10 mouse cellular contexts compared by ENCODE assay signal in the genomic region with DNA sequence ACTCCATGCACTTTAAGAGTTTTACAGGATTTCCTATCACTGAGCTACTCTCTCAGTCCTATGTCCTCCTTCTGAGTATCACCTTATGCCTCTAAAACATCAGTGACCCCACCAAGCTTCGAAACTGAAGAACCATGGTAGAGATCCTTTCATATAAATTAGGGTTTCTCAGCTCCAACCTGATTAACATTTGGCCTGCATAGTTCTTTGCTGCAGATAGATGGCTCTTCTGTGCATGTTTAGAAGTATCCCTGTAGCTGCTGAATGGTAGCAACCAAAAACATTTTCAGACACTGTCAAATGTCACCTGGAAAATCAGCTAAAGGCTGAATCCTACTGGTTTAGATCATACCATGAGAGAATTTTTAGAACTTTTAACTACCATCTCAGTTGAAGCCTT. TPM values are rescaled to one million over a fixed set of nuclear protein-coding genes. Genes with fewer than 3 reads are reported as not detected.
DNase-seq lines count a peak whose midpoint lies in the region; ATAC-seq lines count a peak whose summit lies in the region.
"Had no signal": no experiment of that assay in that cellular context is flagged by ENCODE, and none has a peak within 500 bp of the region (broad histone marks: within the 10 kb centered on the region; RNA-seq: fewer than 3 reads in every experiment).

No protein-coding gene starts in this region.

- peak; percentile 8 for DNase-seq in CD4-positive, CD25-positive, alpha-beta regulatory T cell, adult 2 months (ENCODE audit: low read depth, low spot score)
- no peak for DNase-seq in kidney, postnatal 10 days
- DNase-seq in hindbrain, embryonic 14.5 days (ENCODE audit: low spot score): no peak
- no peak for DNase-seq in right cerebral cortex, adult 18-20 months
- DNase-seq: cerebellum, postnatal 25 days; layer of hippocampus, adult 9-11 months had no signal

- no peak overlapping the region for H3K27ac ChIP-seq in kidney, embryonic 14.5 days (ENCODE audit: low read depth, low read length)
- no peak overlapping the region for H3K27ac ChIP-seq in hindbrain, embryonic 14.5 days
- H3K27ac ChIP-seq in midbrain, embryonic 13.5 days: no peak overlapping the region

- H3K9me3 ChIP-seq in kidney, embryonic 14.5 days (ENCODE audit: control insufficient read depth, low read length): no peaks in the 10 kb centered on the region
- H3K9me3 ChIP-seq in hindbrain, embryonic 14.5 days (ENCODE audit: control insufficient read depth, low read length): no peaks in the 10 kb centered on the region
- H3K9me3 ChIP-seq in midbrain, embryonic 13.5 days: no peaks in the 10 kb centered on the region

- peaks cover 55% of the 10 kb centered on the region for H3K36me3 ChIP-seq in kidney, embryonic 14.5 days (ENCODE audit: control insufficient read depth, insufficient read depth, low read length)
- peaks cover 47% of the 10 kb centered on the region for H3K36me3 ChIP-seq in hindbrain, embryonic 14.5 days (replicated peaks; ENCODE audit: control insufficient read depth, insufficient read depth)
- H3K36me3 ChIP-seq in midbrain, embryonic 13.5 days: peaks cover 35% of the 10 kb centered on the region

- H3K4me2 ChIP-seq in kidney, embryonic 14.5 days (replicated peaks; ENCODE audit: low read depth, low read length): 0 out of 2 replicates have a peak overlapping the region, but pooled peaks have one; percentile 1
- peak overlapping the region; percentile 85; the same call in 1 of the 2 replicates for H3K4me2 ChIP-seq in hindbrain, embryonic 14.5 days (replicated peaks)
- H3K4me2 ChIP-seq in midbrain, embryonic 13.5 days (replicated peaks): peak overlapping the region; percentile 69; the same call in 1 of the 2 replicates

- 85% methylated on average over 1 of the region's 1 CpGs for WGBS in kidney, embryonic 14.5 days
- 91% methylated on average over 1 of the region's 1 CpGs for WGBS in hindbrain, embryonic 14.5 days
- 98% methylated on average over 1 of the region's 1 CpGs for WGBS in midbrain, embryonic 13.5 days

- H3K4me3 ChIP-seq in kidney, embryonic 14.5 days (ENCODE audit: low read length): no peak overlapping the region
- H3K4me3 ChIP-seq in hindbrain, embryonic 14.5 days (replicated peaks; ENCODE audit: low read length): no peak overlapping the region
- 0 out of 2 replicates have a peak overlapping the region, but pooled peaks have one; percentile 8 for H3K4me3 ChIP-seq in midbrain, embryonic 13.5 days (replicated peaks)

- H3K27me3 ChIP-seq in kidney, embryonic 14.5 days (ENCODE audit: control insufficient read depth, insufficient read depth, low read length): no peaks in the 10 kb centered on the region
- H3K27me3 ChIP-seq in hindbrain, embryonic 14.5 days (ENCODE audit: control insufficient read depth, insufficient read depth, low read length): no peaks in the 10 kb centered on the region
- H3K27me3 ChIP-seq in midbrain, embryonic 13.5 days: no peaks in the 10 kb centered on the region

- ATAC-seq in CD4-positive, CD25-positive, alpha-beta regulatory T cell, adult 4 months: no peak
- no peak for ATAC-seq in kidney, embryonic 14.5 days (ENCODE audit: low FRiP score, low TSS enrichment)
- ATAC-seq in hindbrain, embryonic 14.5 days (ENCODE audit: low FRiP score): no peak
- no peak for ATAC-seq in midbrain, embryonic 13.5 days
- ATAC-seq in frontal cortex, adult (ENCODE audit: low TSS enrichment): no peak

- peaks cover 18% of the 10 kb centered on the region for H3K4me1 ChIP-seq in kidney, embryonic 14.5 days (ENCODE audit: control insufficient read depth, insufficient read depth, low read length)
- peaks cover 23% of the 10 kb centered on the region for H3K4me1 ChIP-seq in hindbrain, embryonic 14.5 days (replicated peaks; ENCODE audit: control insufficient read depth, insufficient read depth, low read length)
- peaks cover 41% of the 10 kb centered on the region for H3K4me1 ChIP-seq in midbrain, embryonic 13.5 days (replicated peaks)

- H3K9ac ChIP-seq in kidney, embryonic 14.5 days (ENCODE audit: low read depth, low read length): 0 out of 2 replicates have a peak overlapping the region, but pooled peaks have one; percentile 9
- H3K9ac ChIP-seq in hindbrain, embryonic 14.5 days: peak overlapping the region; percentile 89
- H3K9ac ChIP-seq in midbrain, embryonic 13.5 days (replicated peaks): 0 out of 2 replicates have a peak overlapping the region, but pooled peaks have one; percentile 24

RNA-seq across cellular contexts. Expression of a gene that starts 1.9 kb away (rescaled TPM):
- polyA plus RNA-seq in CD4-positive, CD25-positive, alpha-beta regulatory T cell, adult 4 months (2017; shearing (Covaris generic)): 10 to 100 TPM; 67.3 to 77.9 TPM
- polyA plus RNA-seq in kidney, embryonic 14.5 days (2014; fragmentation: Nextera tagmentation; extraction: Ambion mirVana): 117 and 188 TPM in 2 replicates
- polyA plus RNA-seq in hindbrain, embryonic 14.5 days (2014; fragmentation: Nextera tagmentation; extraction: Ambion mirVana): 86.2 and 90.1 TPM in 2 replicates
- polyA plus RNA-seq in midbrain, embryonic 13.5 days (2015; fragmentation: Nextera tagmentation; extraction: Ambion mirVana): 107 TPM in 2 replicates

RNA-seq across cellular contexts. Expression of a gene that starts 2.7 kb away (rescaled TPM):
- 100 to 1,000 TPM; 327 to 367 TPM for polyA plus RNA-seq in CD4-positive, CD25-positive, alpha-beta regulatory T cell, adult 4 months (2017; shearing (Covaris generic))
- polyA plus RNA-seq in kidney, embryonic 14.5 days (2014; fragmentation: Nextera tagmentation; extraction: Ambion mirVana): 515 and 618 TPM in 2 replicates
- 577 and 604 TPM in 2 replicates for polyA plus RNA-seq in hindbrain, embryonic 14.5 days (2014; fragmentation: Nextera tagmentation; extraction: Ambion mirVana)
- 541 and 556 TPM in 2 replicates for polyA plus RNA-seq in midbrain, embryonic 13.5 days (2015; fragmentation: Nextera tagmentation; extraction: Ambion mirVana)

RNA-seq across cellular contexts. Expression of a gene that starts 16.3 kb away (rescaled TPM):
- 1 to 10 TPM; 5.6 to 7.3 TPM for polyA plus RNA-seq in CD4-positive, CD25-positive, alpha-beta regulatory T cell, adult 4 months (2017; shearing (Covaris generic))
- polyA plus RNA-seq in kidney, embryonic 14.5 days (2014; fragmentation: Nextera tagmentation; extraction: Ambion mirVana): 1.9 and 2.2 TPM in 2 replicates
- polyA plus RNA-seq in hindbrain, embryonic 14.5 days (2014; fragmentation: Nextera tagmentation; extraction: Ambion mirVana): 4.0 and 4.1 TPM in 2 replicates
- 3.4 and 4.4 TPM in 2 replicates for polyA plus RNA-seq in midbrain, embryonic 13.5 days (2015; fragmentation: Nextera tagmentation; extraction: Ambion mirVana)

RNA-seq across cellular contexts. Expression of a gene that starts 24.8 kb away (rescaled TPM):
- polyA plus RNA-seq in CD4-positive, CD25-positive, alpha-beta regulatory T cell, adult 4 months (2017; shearing (Covaris generic)): under 1 TPM; 0.51 to 0.61 TPM
- 0.64 and 0.70 TPM in 2 replicates for polyA plus RNA-seq in kidney, embryonic 14.5 days (2014; fragmentation: Nextera tagmentation; extraction: Ambion mirVana)
- polyA plus RNA-seq in hindbrain, embryonic 14.5 days (2014; fragmentation: Nextera tagmentation; extraction: Ambion mirVana): 0.17 and 0.46 TPM in 2 replicates
- 0.39 and 0.41 TPM in 2 replicates for polyA plus RNA-seq in midbrain, embryonic 13.5 days (2015; fragmentation: Nextera tagmentation; extraction: Ambion mirVana)

RNA-seq across cellular contexts. Expression of a gene that starts 57.2 kb away (rescaled TPM):
- 1 to 10 TPM in 1 of 2 experiments, not detected in 1; 2.4 TPM for polyA plus RNA-seq in CD4-positive, CD25-positive, alpha-beta regulatory T cell, adult 4 months (2017; shearing (Covaris generic))
- polyA plus RNA-seq in kidney, embryonic 14.5 days (2014; fragmentation: Nextera tagmentation; extraction: Ambion mirVana): not detected in 2 replicates
- polyA plus RNA-seq in hindbrain, embryonic 14.5 days (2014; fragmentation: Nextera tagmentation; extraction: Ambion mirVana): 7.5 and 15.1 TPM in 2 replicates
- 1.8 and 3.3 TPM in 2 replicates for polyA plus RNA-seq in midbrain, embryonic 13.5 days (2015; fragmentation: Nextera tagmentation; extraction: Ambion mirVana)

Comparison
In these comparisons a context has a peak if more than half of its experiments do, and no peak if none do; other contexts are left out.
1. H3K4me2 ChIP-seq: peak in every context shown above with its lines; median percentile 85 in hindbrain, embryonic 14.5 days; 69 in midbrain, embryonic 13.5 days; 1 in kidney, embryonic 14.5 days.
2. H3K9ac ChIP-seq: peak in every context shown above with its lines; median percentile 89 in hindbrain, embryonic 14.5 days; 24 in midbrain, embryonic 13.5 days; 9 in kidney, embryonic 14.5 days.